Mouse (Mus musculus): Measurements from ENCODE around the gene Car5a.

The Car5a gene

DNA sequence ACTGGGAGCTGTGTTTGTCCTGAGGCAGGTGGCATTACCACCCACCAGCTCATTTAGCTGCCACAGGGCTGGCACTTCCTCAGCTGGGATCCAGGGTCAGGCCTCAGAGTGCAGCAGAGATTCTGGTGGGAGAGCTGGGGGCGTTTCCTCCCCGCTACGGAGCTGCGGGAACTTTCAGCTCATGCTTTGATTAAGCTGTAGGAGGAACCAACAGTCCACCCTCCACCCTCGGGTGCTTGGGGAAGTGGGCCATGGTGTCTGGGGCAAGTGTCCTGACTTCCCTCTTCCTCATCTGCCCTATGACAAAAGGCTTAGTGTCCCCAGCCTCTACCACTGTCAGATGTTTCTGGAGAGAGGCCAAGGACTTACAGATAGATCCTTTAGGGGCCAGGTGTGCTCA lies 67.5 kb downstream of the Car5a start:
- no peak for DNase-seq

DNA sequence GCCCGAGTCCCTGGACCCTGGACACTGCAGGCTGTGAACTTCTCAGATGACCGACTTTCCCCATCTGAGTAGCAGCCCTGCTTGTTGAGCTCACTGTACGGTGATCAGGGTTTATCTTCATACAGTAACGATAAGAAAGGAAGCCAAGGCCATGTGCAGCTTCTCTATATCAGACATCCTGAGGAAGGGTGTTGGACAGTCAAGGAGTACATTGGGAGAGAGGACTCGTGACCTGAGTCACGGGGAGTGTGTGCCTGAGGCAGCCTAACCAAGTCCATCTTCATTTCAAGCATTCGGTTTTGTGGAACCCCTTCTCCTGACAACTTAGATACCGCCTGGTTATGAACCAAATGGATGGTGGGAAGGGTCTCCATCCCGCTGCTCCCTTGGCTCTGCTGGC lies 69.2 kb downstream of the Car5a start:
- DNase-seq = no peak

DNA sequence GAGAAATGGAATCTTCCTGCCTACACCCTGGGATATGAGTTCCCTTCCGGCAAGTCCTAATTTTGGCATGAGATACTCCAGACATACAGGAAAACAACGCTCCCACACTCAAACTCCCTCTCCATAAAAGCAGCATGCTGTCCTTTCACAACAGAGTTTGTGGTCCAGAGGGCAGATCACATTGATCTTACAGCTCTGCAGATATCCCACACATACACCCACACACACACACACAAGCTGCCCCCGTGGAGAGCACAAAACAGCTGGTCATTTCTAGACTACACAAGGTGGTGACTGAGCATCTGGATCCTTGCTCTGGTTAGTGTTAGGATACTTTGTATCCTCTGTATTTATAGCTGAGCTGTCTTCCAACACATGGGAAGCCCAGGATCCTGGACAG lies 69.7 kb downstream of the Car5a start:
- no peak for DNase-seq

DNA sequence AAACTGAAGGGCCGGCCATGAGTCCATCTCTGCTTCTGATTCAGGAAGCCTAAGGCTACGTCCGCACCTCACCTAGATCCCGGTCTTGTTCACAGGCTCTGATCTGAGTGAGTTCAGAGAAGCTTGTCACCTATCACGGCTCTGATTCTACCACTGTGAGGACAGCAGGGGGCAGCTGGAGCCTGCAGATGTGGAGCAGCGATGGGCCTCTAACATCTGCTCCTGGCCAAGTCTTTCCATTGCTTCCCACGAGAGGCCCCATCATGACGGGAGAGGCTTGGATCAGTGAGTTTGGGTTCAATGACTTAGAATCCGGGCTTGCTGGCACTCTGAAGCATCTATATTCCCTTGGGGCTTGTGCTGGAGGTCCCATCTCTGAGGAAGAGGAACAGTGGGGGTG lies 70.7 kb downstream of the Car5a start:
- DNase-seq = peak; percentile 67

DNA sequence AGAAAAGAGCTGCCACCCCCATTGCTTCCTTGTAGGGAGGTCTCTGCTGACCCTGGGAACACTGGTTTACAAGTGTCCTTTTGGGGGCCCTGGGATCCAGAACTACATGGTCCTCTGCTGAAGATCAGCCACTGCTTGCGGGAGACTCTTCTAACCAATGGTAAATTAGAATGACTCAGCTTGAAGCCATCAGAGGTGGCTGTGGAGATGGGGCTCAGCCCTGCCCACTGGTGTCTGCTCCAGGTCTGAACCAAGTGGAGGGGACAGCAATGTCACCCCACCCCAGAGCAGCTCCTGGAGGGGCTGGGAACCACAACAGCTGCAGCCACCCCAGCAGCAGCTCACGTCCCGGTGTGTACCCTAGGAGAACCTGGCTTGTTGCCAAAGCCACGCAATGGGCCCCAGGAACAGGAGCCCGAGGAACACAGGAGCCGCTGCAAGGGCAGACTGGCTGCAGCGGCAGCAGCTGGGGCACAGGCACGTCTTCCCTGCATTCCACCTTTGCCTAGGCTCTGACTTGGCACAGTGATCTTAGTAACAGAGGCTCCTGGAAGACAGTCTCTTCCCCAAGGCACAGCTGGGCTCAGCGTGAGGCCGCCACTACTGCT lies 72.8 kb downstream of the Car5a start:
- DNase-seq = no peak

DNA sequence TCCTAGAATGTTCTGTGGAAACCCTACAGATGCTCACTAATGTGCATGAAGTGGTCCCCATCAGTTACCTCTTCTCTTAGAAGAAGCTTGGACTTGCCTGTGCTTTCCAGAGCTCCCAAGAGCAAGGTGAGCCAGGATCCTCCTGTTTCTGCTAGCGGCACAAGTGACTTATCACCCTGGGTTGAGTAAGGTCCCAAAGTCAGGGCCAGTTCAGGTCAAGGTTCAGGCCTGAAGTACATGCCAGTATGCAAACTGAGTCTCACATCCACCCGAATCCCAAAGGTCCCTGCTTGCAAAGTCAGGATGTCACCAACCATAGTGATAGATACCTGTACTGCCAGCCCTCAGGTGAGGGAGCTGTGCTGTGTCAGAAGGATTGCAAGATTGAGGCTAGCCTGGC lies 74.5 kb downstream of the Car5a start:
- DNase-seq = no peak

DNA sequence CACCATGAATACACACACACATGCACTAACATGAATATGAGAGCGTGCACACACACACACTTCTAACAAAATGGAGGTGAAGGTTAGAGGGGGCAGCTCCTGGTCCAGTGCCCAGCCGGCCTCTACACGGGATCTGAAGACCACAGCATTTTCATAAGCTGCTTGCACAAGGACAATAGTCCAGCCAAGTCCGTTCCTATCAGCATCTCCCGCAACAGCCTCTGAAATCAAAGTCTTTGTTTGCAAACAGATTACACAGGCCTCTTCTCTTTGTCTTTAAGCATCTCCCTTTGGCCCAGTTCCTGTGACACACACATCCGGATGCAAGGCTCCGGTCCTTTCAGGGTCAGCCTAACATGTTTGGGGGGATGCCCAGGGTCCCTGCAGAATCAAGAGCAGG lies 75.8 kb downstream of the Car5a start:
- DNase-seq = no peak

DNA sequence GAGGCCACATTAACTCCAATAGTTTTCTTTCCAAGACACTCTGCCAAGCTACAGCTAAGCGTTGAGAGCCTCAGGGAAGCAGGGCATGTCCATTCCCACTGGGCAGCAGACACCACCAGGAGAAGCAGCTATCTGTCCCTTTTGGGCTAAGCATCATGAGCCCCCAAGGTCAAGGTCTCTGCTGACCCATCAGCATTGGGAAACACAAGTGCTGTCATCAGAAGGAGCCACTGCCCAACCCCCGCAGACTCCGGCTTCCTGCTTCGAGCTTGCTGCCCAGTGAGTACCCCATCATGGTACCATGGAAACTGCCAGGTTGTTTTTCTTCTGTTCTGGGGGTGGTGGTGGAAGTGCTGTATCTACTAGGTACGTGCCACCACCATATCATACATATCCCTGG lies 76.5 kb downstream of the Car5a start:
- no peak for DNase-seq

All from kidney, adult 9 months (tissue).